Mouse (Mus musculus) macrophage (primary cell): ENCODE results near the gene Zfp799. TPM values are rescaled to one million over a fixed set of nuclear protein-coding genes. Genes with fewer than 3 reads are reported as not detected.
A peak's percentile ranks its signal among the peaks of the same experiment; 100 is the strongest.
"Not testable (repeated sequence)": the region's sequence is repeated elsewhere in the genome, so short reads cannot be mapped to it uniquely, and the experiment has no call there.

Experiments used
- H3K27ac ChIP-seq: fragments of 350-480 bp; formaldehyde crosslinking; 2 replicates; pipeline ENCODE4 v1.9.0; 2021
- H3K36me3 ChIP-seq: fragments of 350-480 bp; formaldehyde crosslinking; 2 replicates; pipeline ENCODE4 v1.9.0; 2021; ENCODE audit errors: inconsistent target
- H3K4me3 ChIP-seq: fragments of 350-480 bp; formaldehyde crosslinking; 2 replicates; pipeline ENCODE4 v1.9.0; 2021; ENCODE audit errors: inconsistent target
- H3K79me2 ChIP-seq: fragments of 350-480 bp; formaldehyde crosslinking; 2 replicates; pipeline ENCODE4 v1.9.0; 2021; ENCODE audit errors: inconsistent target
- WGBS: methylation state at CpG from one replicate; pipeline ENCODE4 v1.1.7; 2026; ENCODE audit warnings: inconsistent platforms; ENCODE audit not compliant: missing documents; 5-methylcytosine and 5-hydroxymethylcytosine counted together
- polyA plus RNA-seq: library from polyadenylated mRNA; stranded (reverse); fragments of 250-400 nt; gene quantifications from 3 replicates; pipeline ENCODE4 v1.2.4, GENCODE M21; 2018; ENCODE audit warnings: inconsistent platforms
- total RNA-seq, 78 experiments: library from RNA; depleted of rRNA; stranded (reverse); fragments of 250-400 nt; gene quantifications; 1 replicate in 9 of 78; 2 replicates in 24 of 78; 3 replicates in 43 of 78; 4 replicates in 2 of 78; pipeline ENCODE4 v1.2.4; 2018; ENCODE audit warnings: inconsistent platforms in 56 of 78

Zfp799 gene
- total RNA-seq (2018; cell fraction: chromatin; rRNA removed) = 10 to 100 TPM in 18 of 26 experiments, 1 to 10 TPM in 8; 2.6 to 33.0 (median 19.0) TPM
- 1 to 10 TPM in 24 of 26 experiments, under 1 TPM in 2; 0.51 to 7.0 (median 3.9) TPM for total RNA-seq (2018; cell fraction: cytosol; rRNA removed)
- total RNA-seq (2018; cell fraction: nucleus; rRNA removed) = 10 to 100 TPM in 12 of 26 experiments, 1 to 10 TPM in 14; 2.4 to 24.9 (median 9.1) TPM
- 2.2 to 2.8 TPM (median 2.3 TPM) in 3 replicates for polyA plus RNA-seq

DNA sequence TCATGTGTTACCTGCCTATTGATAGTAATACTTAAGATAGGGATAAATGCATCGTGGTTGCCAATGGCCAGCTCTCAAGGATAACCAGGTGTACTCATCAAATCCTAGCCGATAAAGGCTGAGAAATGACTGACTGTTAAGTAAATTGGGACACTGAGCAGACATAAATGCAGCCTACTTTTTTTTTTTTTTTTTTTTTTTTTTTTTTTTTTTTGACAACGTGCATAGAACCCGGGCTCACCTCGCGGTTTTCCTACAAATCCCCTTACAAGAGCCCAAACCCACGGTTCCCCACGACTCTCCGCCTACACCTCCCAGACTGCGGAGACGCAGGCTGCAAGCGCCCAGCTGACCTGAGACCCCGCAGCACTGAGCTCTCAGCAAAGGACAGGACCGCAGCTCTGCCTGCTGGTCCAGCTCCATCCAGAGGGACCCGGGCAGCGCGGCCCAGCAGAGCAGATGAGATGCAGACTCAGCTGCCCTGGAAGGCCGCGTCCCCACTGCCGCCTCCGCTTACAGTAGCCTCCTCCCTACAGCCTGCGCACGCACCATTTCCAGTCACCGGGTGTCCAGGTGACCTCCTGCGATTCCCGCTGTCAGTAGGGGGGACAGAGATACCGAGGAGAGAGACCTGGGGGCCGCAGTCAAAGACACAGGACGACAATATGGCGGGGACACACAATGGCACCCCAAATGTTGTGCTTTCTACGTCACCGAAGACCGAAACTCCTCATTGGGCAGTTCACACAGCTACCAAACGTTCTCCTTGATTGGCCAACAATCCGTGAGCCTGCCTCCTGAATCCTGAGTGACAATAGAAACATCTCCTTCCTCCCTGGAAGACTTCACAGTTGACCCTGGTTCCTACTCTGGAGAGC, at the start of gene Zfp799:
Zfp799 (minus strand) TSS at position 722 of the 878 bp plus-strand sequence.
- H3K4me3 ChIP-seq = peak within 1 kb of the TSS; percentile 65
- H3K27ac ChIP-seq = 0 out of 2 replicates have a peak within 1 kb of the TSS, but pooled peaks have one; percentile 22
- WGBS = 4% methylated on average over 34 of the region's 35 CpGs

DNA sequence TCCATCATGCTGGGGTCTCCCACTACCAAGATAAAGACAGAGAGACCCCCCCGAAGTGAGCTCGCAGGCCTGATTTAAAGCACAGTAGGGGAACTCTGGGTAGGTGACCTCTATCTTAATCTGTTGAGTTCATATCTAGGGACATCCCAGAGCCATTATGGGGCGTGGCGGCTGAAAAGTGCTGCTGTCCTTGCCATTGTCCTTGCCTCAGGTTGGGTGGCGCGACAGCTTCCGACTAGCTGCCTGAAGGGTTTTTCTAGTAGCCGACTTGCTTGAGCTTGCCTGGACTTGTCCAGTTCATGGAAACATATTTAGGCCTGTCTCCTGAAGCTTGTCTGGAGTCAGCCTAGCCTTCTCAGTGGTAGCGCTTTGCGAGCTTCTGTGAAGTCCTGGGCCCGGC, 48.7 kb upstream of the Zfp799 start:
- no peak overlapping the region for H3K27ac ChIP-seq
- H3K36me3 ChIP-seq = peaks cover 9% of the 10 kb centered on the region; the same call in 1 of the 2 replicates
- 98% methylated on average over 11 of the region's 11 CpGs for WGBS
- no peaks in the 10 kb centered on the region for H3K79me2 ChIP-seq
- H3K4me3 ChIP-seq = no peak overlapping the region

More for the DNA sequence above, at the start of gene Zfp799:
- peaks cover 37% of the 10 kb centered on the region for H3K79me2 ChIP-seq
- H3K36me3 ChIP-seq = no peaks in the 10 kb centered on the region; the same call in 1 of the 2 replicates

DNA sequence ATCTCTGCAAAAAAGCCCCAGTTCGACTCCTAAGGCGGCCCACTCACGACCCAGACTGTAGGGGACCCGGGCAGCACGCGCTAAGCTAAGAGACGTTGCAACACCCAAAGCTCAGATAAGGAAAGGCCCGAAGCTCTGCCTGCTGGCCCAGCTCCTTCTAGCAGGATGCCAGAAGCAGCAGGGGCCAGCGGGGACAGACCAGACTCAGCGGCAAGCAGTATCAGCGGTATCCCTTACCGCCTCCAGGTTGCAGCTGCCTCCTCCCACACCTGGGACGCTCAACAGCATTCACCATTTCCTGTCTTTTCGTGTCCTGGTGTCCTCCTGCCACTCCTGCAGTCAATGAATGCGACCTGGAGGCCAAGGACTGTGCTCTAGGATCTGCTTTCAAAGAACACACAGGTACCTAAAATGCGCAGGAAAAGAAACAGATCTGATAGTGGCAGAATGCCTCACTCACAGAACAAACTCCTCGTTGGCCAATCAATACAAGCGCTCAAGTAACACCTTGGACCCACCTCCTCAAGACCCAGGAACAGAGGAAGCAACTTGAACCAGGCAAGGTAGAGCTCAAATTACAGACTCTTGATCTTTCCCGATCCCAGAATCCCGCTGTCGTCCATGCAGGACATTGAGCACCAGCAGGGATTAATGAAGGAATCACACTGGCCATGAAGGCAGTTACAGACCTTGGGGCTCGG, 47.6 kb upstream of the Zfp799 start:
- 26% methylated on average over 22 of the region's 22 CpGs for WGBS
- Histone ChIP-seq H3K4me3 (no peak overlapping the region), H3K79me2 (no peaks in the 10 kb centered on the region), H3K27ac (no peak overlapping the region), H3K36me3 (no peaks in the 10 kb centered on the region)

DNA sequence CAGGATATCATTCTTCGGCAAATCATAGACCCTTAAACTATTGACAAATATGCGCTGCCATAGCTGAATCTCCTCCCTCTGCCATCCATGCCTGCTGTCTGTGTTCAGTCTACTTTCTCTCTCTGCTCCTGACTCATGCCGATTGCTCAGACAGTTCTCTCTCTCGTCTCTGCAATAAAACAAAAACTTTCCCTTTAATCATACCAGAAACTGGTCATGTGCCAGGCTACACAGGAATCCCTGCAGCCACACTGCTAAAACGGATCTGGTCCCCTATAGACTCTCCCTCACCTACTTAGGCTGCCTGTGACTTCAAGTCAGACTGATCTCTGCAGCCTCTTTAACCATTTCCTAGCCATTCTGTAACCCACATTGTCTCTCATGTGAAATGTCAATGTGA, 42.6 kb upstream of the Zfp799 start:
- H3K36me3 ChIP-seq = no peaks in the 10 kb centered on the region
- H3K4me3 ChIP-seq = no peak overlapping the region
- WGBS = 73% methylated on average over 5 of the region's 5 CpGs
- no peak overlapping the region for H3K27ac ChIP-seq
- H3K79me2 ChIP-seq = no peaks in the 10 kb centered on the region

DNA sequence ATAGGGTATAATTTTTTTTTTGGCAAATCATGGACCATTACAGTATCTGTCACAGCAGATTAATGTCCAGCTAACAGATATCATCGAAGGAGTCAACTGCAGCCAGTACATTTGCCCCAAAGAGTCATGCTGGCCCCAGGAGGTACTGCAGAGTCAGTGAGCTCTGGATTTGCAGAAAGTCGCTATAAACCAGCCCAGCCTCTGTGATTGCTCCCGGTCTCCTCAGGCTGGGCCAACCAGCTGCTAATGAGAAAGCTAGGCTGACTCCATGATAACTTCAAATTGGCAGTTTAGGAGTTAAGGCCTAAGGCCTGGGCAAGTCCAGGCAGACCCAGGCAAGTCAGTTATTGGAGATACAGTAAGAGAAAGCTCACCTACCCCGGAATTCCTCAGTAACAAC, 42.0 kb upstream of the Zfp799 start:
- no peak overlapping the region for H3K27ac ChIP-seq
- WGBS = 91% methylated on average over 4 of the region's 4 CpGs
- no peaks in the 10 kb centered on the region for H3K36me3 ChIP-seq
- H3K79me2 ChIP-seq = no peaks in the 10 kb centered on the region
- H3K4me3 ChIP-seq = no peak overlapping the region

DNA sequence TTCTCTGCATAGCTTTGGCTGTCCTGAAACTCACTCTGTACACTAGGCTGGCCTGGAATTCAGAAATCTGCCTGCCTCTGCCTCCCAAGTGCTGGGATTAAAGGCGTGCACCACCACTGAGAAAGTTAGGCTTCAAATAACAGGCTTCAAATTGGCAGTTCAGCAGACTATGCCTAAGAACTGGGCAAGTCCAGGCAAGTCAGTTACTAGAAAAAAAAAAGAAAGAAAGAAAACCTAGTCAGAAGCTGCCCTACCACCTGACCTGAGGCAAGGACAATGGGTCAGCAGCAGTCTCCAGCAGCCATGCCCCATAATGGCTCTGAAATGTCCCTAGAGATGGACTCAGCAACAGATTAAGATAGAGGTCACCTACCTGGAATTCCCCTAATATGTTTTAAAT, 41.4 kb upstream of the Zfp799 start:
- H3K36me3 ChIP-seq = no peaks in the 10 kb centered on the region
- H3K79me2 ChIP-seq = no peaks in the 10 kb centered on the region
- H3K4me3 ChIP-seq = no peak overlapping the region
- no peak overlapping the region for H3K27ac ChIP-seq
- WGBS = 100% methylated on average over 1 of the region's 1 CpGs

DNA sequence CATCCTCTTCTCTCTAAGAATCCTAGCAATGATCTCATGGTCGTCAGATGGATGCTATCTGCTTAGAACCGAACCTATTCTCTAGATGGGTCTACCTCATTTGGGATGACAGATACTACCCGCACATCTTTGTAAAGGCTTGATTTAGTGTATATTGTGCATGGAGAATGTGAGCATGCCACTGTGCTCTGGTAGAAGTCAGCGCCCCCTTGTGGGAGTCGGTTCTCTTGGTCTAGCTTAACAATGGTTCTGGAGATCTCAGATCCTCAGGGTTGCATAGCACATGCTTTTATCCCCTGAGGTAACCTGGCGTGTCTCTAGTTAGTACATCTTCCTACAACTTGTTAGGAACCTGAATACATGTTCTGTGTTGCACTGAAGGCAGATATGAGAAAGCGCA, 37.2 kb upstream of the Zfp799 start:
- H3K4me3 ChIP-seq, H3K79me2 ChIP-seq, H3K36me3 ChIP-seq, H3K27ac ChIP-seq: not testable (repeated sequence)
- WGBS = 36% methylated on average over 2 of the region's 7 CpGs

DNA sequence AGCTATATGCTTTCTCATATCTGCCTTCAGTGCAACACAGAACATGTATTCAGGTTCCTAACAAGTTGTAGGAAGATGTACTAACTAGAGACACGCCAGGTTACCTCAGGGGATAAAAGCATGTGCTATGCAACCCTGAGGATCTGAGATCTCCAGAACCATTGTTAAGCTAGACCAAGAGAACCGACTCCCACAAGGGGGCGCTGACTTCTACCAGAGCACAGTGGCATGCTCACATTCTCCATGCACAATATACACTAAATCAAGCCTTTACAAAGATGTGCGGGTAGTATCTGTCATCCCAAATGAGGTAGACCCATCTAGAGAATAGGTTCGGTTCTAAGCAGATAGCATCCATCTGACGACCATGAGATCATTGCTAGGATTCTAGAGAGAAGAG, 26.7 kb upstream of the Zfp799 start:
- WGBS = no CpG with 5 or more reads among the region's 6 CpGs
- not testable (repeated sequence) for H3K4me3 ChIP-seq, H3K27ac ChIP-seq, H3K36me3 ChIP-seq, H3K79me2 ChIP-seq

DNA sequence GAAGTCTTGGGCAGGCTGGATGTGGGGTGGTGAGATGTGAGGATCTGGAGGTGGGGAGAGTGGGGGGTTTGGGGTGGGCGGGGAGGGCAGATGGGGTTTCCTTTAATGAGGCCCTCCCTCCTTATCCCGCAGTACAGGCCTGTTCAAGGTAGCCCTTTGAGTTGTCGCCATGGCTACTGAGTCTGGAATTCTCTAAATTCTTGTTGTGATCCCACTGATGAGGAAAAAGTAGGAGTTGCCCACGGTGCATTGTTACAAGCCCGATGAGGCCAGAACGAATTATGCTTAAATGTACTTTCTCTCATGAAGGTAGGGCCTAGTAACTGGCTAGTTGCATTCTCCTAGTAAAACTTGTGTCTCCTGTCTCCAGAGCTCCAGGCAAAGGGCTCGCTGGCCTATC, 21.5 kb upstream of the Zfp799 start:
- H3K36me3 ChIP-seq = no peaks in the 10 kb centered on the region
- no peak overlapping the region for H3K4me3 ChIP-seq
- WGBS = 86% methylated on average over 7 of the region's 7 CpGs
- no peak overlapping the region for H3K27ac ChIP-seq
- H3K79me2 ChIP-seq = no peaks in the 10 kb centered on the region

DNA sequence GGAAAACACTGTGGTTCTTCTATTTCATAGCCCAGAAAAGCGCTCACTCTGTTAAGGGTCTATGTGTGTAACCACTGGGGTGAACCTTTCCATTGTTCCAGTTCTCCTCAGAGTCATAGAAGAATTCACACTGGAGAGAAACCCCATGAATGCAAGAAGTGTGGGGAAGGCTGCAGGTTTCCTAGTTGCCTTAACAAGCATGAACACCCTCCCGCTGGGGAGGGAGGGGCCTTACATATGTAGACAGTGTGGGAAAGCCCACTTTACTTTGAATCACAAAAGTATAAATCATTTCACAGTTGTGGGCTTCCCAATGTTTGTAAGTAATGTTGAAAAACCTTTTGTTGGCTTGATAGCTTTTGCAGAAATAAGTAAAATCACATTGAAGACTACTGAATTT, 11.3 kb upstream of the Zfp799 start:
- Histone ChIP-seq H3K79me2 (no peaks in the 10 kb centered on the region), H3K4me3 (no peak overlapping the region), H3K36me3 (no peaks in the 10 kb centered on the region), H3K27ac (no peak overlapping the region)
- WGBS = 91% methylated on average over 2 of the region's 2 CpGs

DNA sequence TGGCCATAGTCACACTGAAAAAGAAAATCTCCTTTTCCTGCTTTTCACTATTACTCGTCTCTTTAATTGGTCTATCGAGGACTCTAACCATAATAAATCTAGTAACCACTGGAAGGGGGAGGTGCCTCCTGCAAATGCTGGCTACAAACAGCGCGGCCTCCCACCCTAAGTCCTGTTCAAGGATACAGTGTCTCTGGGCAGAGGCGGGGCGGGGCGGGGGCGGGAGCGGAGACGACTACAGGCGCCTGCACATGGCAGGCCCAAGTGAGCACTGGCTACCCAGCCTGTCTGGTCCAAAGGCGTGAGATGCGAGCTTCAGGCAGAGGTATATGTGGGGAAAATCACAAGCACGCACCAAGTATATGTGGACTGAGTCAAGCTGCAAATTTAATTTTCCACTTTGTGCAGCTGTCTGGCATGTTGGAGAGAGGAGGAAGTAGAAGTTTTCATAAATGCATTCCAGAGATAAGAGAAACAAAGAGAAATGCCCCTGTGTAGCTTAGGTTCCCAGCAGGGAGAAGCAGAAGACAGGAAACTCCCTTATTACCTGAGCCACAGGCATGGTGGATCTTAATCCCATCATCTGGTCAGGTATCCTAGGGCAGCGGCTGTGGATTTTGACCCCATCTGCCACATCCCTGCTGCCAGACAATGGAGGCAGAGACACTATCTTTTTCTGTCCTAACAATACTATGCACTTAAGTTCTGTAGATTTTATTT, 9.2 kb upstream of the Zfp799 start:
- no peaks in the 10 kb centered on the region for H3K79me2 ChIP-seq
- 57% methylated on average over 15 of the region's 15 CpGs for WGBS
- H3K36me3 ChIP-seq = no peaks in the 10 kb centered on the region
- no peak overlapping the region for H3K27ac ChIP-seq
- no peak overlapping the region for H3K4me3 ChIP-seq

DNA sequence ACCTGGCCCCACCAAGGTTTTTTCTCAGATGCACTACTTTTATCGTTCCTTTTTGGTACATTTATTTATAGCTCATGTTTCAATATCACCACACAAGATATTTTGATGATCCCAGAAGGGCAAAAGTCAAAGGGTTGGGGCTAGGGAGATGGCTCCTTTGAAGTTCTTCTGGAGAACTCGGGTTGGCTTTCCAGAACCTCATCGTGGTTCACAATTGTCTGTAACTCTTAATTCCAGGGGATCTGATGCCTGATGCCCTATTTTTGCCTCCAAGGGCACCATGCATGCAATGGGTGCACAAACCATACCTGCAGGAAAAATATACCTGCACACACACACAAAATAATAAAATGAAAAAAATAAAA, 339 bp upstream of the Zfp799 start:
- no peaks in the 10 kb centered on the region for H3K36me3 ChIP-seq
- H3K27ac ChIP-seq = no peak overlapping the region
- 43% methylated on average over 3 of the region's 3 CpGs for WGBS
- H3K4me3 ChIP-seq = peak overlapping the region; percentile 65
- H3K79me2 ChIP-seq = peaks cover 31% of the 10 kb centered on the region

DNA sequence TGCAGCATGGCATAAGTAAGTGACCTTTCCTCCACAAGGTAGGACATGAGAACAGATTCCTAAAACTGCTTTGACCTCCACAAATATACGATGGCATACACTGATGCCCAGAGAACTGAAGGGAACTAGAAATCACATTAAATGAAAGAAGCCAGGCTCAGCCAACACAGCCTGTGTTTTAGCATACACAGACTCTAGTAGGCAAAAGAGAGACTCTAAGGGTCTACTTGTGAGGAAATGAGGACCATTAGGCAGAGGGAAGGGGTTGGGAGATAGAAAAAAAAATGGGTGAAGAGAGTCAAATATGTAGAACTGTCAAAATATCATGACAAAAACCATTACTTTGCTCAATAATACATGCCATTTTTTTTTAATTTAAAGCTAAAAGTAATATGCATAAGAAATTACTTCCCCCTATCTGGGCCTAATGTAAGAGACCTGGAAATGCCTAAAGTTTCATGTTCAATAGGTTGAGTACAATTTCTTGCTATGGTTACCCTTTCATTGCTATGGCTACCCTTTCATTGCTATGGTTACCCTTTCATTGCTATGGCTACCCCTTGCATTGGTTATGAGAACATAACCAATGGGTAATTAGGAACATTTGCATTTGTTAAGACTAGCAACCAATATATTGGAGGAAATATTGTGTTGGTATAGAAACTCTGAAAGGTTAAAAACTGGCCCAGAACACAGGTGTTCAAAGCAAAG, 13.8 kb downstream of the Zfp799 start:
- Histone ChIP-seq H3K79me2 (no peaks in the 10 kb centered on the region), H3K4me3 (no peak overlapping the region), H3K36me3 (peaks cover 27% of the 10 kb centered on the region), H3K27ac (no peak overlapping the region)
- 100% methylated on average over 1 of the region's 1 CpGs for WGBS

DNA sequence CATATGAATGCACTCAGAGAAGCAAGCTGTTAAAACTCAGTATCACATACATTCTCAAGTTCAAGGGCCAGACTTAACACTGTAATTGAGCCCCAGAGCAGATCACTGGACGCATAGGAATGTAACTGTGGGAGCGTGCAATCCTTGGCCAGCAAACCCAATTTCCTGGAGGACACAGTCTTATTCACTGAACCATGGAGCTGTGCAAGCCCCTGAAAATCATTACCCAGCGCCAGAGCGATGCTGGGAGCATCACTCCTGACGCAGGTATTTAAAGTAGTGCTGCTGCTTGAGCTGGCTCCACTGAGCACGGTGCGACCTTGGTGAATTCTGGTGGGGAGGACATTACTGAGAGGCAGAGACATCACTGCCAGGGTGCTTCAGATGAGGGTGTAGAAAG, 15.9 kb downstream of the Zfp799 start:
- H3K27ac ChIP-seq = no peak overlapping the region

More for the DNA sequence above, 15.9 kb downstream of the Zfp799 start:
- no peak overlapping the region for H3K4me3 ChIP-seq
- peaks cover 8% of the 10 kb centered on the region for H3K36me3 ChIP-seq
- WGBS = 96% methylated on average over 7 of the region's 7 CpGs
- H3K79me2 ChIP-seq = no peaks in the 10 kb centered on the region
